Mouse (Mus musculus) intestine, embryonic 16.5 days (tissue): ENCODE results near the gene Thap7. TPM values are rescaled to one million over a fixed set of nuclear protein-coding genes. Genes with fewer than 3 reads are reported as not detected.
A peak's percentile ranks its signal among the peaks of the same experiment; 100 is the strongest.

Experiments used
- ATAC-seq: fragments of 200-750 bp; cut with Nextera tagmentation; 2 replicates; pipeline ENCODE4 v1.8.0; 2017; ENCODE audit warnings: moderate TSS enrichment, moderate library complexity
- H3K27ac ChIP-seq: fragments of 300-500 bp; sonication (generic); 2 replicates; pipeline ENCODE4 v1.5.1; 2014; ENCODE audit warnings: mild to moderate bottlenecking, low read length
- H3K27me3 ChIP-seq: fragments of 300-500 bp; sonication (generic); replicated peaks from 2 replicates; pipeline ENCODE4 v1.6.1; 2014; ENCODE audit warnings: low read length, control low read depth, mixed read lengths; ENCODE audit not compliant: control insufficient read depth, insufficient read depth
- H3K36me3 ChIP-seq: fragments of 300-500 bp; sonication (generic); 2 replicates; pipeline ENCODE4 v1.6.1; 2014; ENCODE audit warnings: low read length, control low read depth; ENCODE audit not compliant: control insufficient read depth, insufficient read depth
- H3K4me1 ChIP-seq: fragments of 300-500 bp; sonication (generic); 2 replicates; pipeline ENCODE4 v1.6.1; 2014; ENCODE audit warnings: low read length, control low read depth, mixed read lengths; ENCODE audit not compliant: control insufficient read depth, insufficient read depth
- H3K4me2 ChIP-seq: fragments of 300-500 bp; sonication (generic); 2 replicates; pipeline ENCODE4 v1.6.1; 2014; ENCODE audit warnings: low read depth, low read length, control low read depth
- H3K4me3 ChIP-seq: fragments of 300-500 bp; sonication (generic); 2 replicates; pipeline ENCODE4 v1.5.1; 2014; ENCODE audit warnings: mild to moderate bottlenecking, low read length
- H3K9ac ChIP-seq: fragments of 300-500 bp; sonication (generic); 2 replicates; pipeline ENCODE4 v1.6.1; 2014; ENCODE audit warnings: low read depth, low read length
- H3K9me3 ChIP-seq: fragments of 300-500 bp; sonication (generic); 2 replicates; pipeline ENCODE4 v1.6.1; 2016; ENCODE audit warnings: low read length, control low read depth; ENCODE audit not compliant: control insufficient read depth
- WGBS: fragments of 180-500 bp; shearing (Covaris S2); extraction: QIAGEN DNeasy Blood & Tissue Kit; methylation state at CpG from one replicate; pipeline ENCODE4 v1.1.7; 2014; 5-methylcytosine and 5-hydroxymethylcytosine counted together
- polyA plus RNA-seq: library from polyadenylated mRNA; unstranded; fragments of >200 nt; fragmentation: Nextera tagmentation; extraction: Ambion mirVana; gene quantifications from 2 replicates; pipeline ENCODE4 v1.2.1, GENCODE M21; 2015

Thap7 gene
- polyA plus RNA-seq: 59.3 and 61.4 TPM in 2 replicates

DNA sequence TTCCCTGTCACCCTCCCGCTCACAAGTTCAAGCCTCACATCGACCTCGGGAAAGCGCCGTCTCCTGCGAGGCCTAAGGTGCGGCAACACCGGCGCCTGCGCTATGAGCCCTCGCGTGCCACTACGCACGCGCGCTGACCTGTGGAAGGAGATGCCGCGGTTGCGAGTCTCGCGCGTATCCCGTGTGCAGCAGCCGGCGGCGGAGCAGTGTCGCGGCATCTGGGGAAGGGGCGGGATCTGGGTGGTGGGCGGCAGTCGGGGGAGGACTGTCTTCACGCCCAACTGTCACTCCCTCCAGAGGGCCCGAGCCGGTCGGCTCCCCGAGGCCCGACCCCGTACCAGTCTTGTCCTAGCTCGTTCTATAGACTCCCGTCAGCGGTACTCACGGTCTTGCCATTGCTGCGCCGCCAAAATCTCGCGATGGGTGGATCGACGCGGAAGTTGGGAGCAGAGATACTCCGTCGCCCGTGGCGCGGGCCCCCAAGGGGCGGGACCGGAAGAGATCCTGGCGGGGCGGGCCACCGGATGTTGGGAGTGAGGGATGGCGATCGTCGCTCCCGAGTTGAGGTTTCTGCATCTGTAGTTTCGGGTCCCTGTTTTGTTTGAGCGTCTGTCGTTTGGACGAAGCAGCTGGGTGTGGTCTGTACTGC, at the start of gene Thap7:
Gene Thap7, minus strand, starts transcription at position 497 of the 649 bp plus-strand sequence.
- H3K9me3 ChIP-seq: no peaks in the 10 kb centered on the region
- peak within 1 kb of the TSS; percentile 97 for H3K27ac ChIP-seq
- peaks cover 17% of the 10 kb centered on the region for H3K36me3 ChIP-seq
- H3K9ac ChIP-seq: peak within 1 kb of the TSS; percentile 93
- peaks cover 19% of the 10 kb centered on the region for H3K4me1 ChIP-seq
- peak within 1 kb of the TSS; percentile 75 for H3K4me3 ChIP-seq
- ATAC-seq: peak; percentile 95
- peak within 1 kb of the TSS; percentile 86 for H3K4me2 ChIP-seq
- under 1% methylated on average over 67 of the region's 67 CpGs for WGBS
- no peaks in the 10 kb centered on the region for H3K27me3 ChIP-seq

DNA sequence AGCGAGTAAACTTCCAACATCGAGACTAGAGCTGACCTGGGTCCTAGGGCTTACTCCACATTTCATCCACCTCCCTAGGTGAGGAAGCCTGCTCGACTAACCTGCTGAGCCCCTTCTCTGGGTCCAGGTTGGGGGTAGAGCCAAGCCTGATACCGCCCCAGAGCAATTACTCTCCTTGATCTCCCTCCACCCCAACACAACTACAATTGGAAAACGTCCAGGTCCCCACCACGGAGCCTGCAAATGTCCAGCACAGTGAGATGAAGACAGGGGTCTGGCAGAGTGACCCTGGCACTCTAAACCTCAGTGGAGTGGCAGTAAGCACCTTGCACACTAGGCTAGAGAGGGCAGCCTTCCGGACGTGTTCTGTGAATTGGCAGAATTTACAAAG, 45.9 kb upstream of the Thap7 start:
- ATAC-seq: no peak
- Histone ChIP-seq H3K36me3 (no peaks in the 10 kb centered on the region), H3K27me3 (peaks cover 6% of the 10 kb centered on the region; the same call in 1 of the 2 replicates), H3K4me2 (peak overlapping the region; percentile 92), H3K4me3 (peak overlapping the region; percentile 73), H3K27ac (0 out of 2 replicates have a peak overlapping the region, but pooled peaks have one; percentile 54), H3K4me1 (peaks cover 7% of the 10 kb centered on the region; the same call in 1 of the 2 replicates), H3K9me3 (no peaks in the 10 kb centered on the region), H3K9ac (peak overlapping the region; percentile 77)
- WGBS: 20% methylated on average over 8 of the region's 8 CpGs

DNA sequence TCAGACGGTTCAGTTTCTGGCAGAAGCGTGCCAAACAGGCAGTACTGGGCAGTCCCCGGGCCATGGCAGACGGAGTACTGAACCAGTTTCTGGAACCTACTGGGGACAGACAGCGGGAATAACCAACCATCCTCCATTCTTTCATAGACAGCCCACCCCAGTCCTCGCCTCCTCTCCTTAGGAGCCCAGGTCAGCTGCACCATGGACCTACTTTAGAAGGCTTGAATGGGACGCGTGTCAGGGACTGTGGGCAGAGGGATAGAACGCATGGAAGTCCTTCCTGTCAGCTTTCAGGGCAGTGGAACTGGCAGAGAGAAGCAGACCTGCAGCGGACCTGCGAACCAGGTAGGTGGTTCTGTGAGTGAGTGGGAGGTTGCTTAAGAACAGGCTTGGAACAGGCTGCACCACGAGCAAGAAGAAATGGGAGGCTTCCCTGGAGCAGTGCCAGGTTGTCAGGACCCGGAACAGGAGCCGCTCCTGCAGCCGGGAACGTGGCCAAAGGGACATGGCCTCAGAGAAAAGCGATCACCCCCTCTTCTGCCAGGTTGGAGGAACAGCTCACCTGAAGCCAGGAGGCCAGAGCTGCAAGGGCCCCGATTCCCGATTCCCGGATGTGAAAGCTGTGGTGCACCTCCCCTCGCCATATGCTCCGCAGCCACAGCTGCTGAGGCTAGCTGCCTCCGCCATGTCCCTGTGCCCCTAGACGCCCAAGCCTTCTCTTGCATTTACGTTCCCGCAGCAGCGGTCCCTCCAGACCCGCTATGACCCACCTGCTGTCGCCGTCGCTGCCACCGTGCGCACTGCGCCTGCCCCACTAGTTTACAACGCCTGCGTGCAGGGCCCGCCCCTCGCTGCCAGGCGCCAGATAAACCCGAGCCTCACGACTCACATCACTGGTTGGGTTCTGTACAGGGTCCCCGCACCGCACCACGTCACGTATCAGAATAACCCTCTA, 45.2 kb upstream of the Thap7 start:
- Histone ChIP-seq H3K36me3 (no peaks in the 10 kb centered on the region), H3K9me3 (no peaks in the 10 kb centered on the region), H3K4me1 (peaks cover 7% of the 10 kb centered on the region; the same call in 1 of the 2 replicates), H3K4me3 (peak overlapping the region; percentile 73), H3K4me2 (peak overlapping the region; percentile 92), H3K27ac (peak overlapping the region; percentile 54; the same call in 1 of the 2 replicates), H3K9ac (peak overlapping the region; percentile 77), H3K27me3 (peaks cover 6% of the 10 kb centered on the region; the same call in 1 of the 2 replicates)
- 14% methylated on average over 45 of the region's 45 CpGs for WGBS
- ATAC-seq: peak; percentile 93

DNA sequence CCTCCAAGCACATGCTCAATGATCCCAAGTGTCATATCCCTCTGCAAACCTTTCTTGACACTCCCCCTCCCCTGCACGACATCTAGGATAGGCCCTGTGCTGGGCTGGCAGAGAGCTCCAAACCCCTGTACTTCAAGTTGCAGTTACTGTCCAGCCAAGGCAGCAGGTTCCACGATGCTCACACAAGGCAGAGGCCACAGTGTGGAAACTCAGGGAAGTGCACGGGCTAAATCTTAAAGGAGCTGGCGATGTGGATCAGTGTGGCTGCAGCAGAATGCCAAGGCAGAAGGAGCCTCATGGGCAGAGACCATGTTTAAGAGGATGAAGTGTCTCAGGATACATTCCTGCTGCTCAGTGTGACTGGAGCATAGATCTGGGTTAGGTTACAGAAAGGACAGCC, 35.2 kb upstream of the Thap7 start:
- Histone ChIP-seq H3K9me3 (no peaks in the 10 kb centered on the region), H3K4me1 (peaks cover 10% of the 10 kb centered on the region), H3K9ac (no peak overlapping the region), H3K27me3 (no peaks in the 10 kb centered on the region), H3K4me3 (no peak overlapping the region), H3K27ac (no peak overlapping the region), H3K4me2 (no peak overlapping the region), H3K36me3 (no peaks in the 10 kb centered on the region)
- no peak for ATAC-seq
- 29% methylated on average over 4 of the region's 4 CpGs for WGBS

DNA sequence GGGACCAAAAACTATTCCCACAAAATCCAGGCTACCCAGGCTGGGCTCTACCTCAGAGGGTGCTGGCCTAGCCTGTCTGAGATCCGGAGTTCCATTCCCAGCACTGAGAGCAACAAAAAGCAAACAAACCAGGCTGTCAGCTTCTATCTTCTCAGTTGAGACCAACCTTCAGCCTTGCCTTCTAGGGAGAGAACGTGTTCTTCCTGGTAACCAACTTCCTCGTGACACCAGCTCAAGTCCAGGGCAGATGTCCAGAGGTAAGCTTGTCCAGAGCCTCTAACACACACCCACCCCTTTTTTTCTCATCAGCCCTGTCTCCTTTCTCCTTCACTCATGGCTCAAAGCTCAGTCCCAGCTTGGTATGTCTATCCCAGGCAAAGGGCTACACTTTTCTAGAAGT, 33.8 kb upstream of the Thap7 start:
- no peak for ATAC-seq
- no peaks in the 10 kb centered on the region for H3K36me3 ChIP-seq
- peaks cover 20% of the 10 kb centered on the region for H3K4me1 ChIP-seq
- H3K27me3 ChIP-seq: no peaks in the 10 kb centered on the region
- H3K9ac ChIP-seq: no peak overlapping the region
- no peaks in the 10 kb centered on the region for H3K9me3 ChIP-seq
- H3K4me2 ChIP-seq: no peak overlapping the region
- H3K4me3 ChIP-seq: no peak overlapping the region
- 51% methylated on average over 3 of the region's 3 CpGs for WGBS
- H3K27ac ChIP-seq: no peak overlapping the region

DNA sequence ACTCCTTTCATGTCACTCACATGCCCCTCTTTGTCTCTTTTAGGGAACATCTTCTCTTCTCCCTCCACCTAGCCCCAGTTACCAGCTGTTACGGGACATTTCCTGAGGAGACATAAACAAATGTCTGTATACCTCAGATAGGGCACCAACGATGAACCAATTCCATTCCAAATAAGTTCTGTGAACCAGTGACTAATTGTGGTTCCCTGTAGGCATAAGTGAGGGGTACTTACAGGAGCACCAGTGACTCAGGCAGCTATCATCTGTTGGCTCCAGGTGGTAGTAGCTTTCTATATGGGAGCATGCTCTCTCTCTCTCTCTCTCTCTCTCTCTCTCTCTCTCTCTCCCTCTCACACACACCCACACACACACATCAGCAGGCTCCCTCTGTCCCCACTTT, 33.3 kb upstream of the Thap7 start:
- H3K36me3 ChIP-seq: no peaks in the 10 kb centered on the region
- WGBS: 47% methylated on average over 2 of the region's 2 CpGs
- H3K27me3 ChIP-seq: no peaks in the 10 kb centered on the region
- no peaks in the 10 kb centered on the region for H3K9me3 ChIP-seq
- no peak for ATAC-seq
- no peak overlapping the region for H3K9ac ChIP-seq
- no peak overlapping the region for H3K4me2 ChIP-seq
- no peak overlapping the region for H3K4me3 ChIP-seq
- H3K4me1 ChIP-seq: peaks cover 23% of the 10 kb centered on the region
- H3K27ac ChIP-seq: no peak overlapping the region

DNA sequence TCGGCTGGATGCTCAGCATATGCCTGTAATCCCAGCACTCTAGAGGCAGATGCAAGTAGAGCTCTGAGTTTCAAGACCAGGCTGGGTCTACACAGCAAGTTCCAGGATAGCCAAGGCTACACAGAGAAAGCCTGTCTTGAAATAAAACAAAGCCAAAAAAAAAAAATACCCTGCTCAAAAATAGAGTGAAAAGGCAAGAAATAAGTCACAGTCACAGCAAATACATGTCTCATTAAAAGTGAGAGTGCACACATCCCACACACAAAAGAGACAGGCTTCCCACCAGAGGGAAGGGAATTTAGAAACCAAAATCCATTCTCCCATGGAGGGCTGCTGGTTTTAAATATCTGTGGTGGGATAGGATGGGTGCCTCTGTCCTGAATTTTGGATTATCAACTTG, 32.6 kb upstream of the Thap7 start:
- H3K4me1 ChIP-seq: peaks cover 30% of the 10 kb centered on the region
- no peaks in the 10 kb centered on the region for H3K36me3 ChIP-seq
- H3K9ac ChIP-seq: no peak overlapping the region
- ATAC-seq: no peak
- no peak overlapping the region for H3K27ac ChIP-seq
- H3K4me3 ChIP-seq: no peak overlapping the region
- WGBS: 45% methylated on average over 1 of the region's 1 CpGs
- H3K4me2 ChIP-seq: no peak overlapping the region
- no peaks in the 10 kb centered on the region for H3K9me3 ChIP-seq
- no peaks in the 10 kb centered on the region for H3K27me3 ChIP-seq

DNA sequence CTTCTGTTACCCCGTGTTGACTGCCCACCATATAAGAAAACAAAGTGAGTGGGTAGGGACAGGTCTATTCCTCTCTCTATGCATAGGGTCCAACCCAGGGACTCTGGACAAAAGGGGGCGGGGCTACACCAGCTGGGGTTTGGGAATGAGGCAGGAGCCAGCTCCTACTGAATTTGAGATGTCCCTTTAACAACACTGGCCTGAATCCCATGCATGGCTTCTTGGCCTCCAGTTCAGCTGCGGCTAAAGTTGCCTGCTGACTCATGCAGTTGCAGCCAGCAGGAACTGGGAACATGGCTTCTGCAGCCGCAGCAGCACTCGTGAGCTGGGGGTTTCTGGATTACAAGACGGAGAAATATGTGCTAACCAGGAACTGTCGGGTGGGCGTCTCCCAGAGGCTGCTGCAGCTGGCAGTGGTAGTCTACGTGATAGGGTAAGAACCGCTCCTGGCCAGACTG, 30.8 kb upstream of the Thap7 start, which contains the start of gene P2rx6:
Gene P2rx6, plus strand, starts transcription at position 135 of the 458 bp plus-strand sequence.
- peak; percentile 43 for ATAC-seq
- peak within 1 kb of the TSS; percentile 52 for H3K9ac ChIP-seq
- no peaks in the 10 kb centered on the region for H3K9me3 ChIP-seq
- H3K4me1 ChIP-seq: peaks cover 35% of the 10 kb centered on the region
- peak within 1 kb of the TSS; percentile 68 for H3K4me2 ChIP-seq
- no peaks in the 10 kb centered on the region for H3K36me3 ChIP-seq
- peak within 1 kb of the TSS; percentile 33 for H3K4me3 ChIP-seq
- peak within 1 kb of the TSS; percentile 65 for H3K27ac ChIP-seq
- 6% methylated on average over 10 of the region's 10 CpGs for WGBS
- H3K27me3 ChIP-seq: no peaks in the 10 kb centered on the region

DNA sequence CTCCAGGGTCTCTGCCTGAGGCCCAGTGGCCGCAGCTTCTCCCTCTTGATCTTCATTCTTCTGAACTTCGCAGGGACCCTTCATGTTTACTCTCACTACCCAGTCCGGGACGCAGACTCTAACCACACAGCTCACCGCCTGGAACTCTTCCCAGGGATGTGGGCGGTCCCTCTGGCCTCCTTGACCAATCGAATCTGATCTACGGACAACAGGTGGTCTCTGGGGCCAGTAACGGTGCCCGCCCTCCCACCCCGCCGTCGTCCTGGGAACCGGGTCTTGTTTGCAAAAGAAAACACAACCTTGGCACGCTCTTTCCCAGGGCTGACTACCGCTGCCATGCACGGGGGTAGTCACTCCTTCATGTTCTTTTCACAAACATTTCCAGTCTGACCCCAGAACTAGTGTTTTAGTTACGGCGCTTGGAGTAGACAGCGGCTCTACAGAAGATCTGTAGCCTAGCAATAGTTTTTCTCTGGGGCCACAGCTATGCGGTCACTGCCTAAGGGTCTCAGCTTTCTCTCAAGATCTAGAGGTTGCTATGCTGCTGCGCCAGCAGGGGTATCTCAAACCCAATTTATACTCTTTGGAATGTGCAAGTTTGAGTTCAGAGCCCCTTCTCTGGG, 30.3 kb upstream of the Thap7 start, which contains the start of gene Lrrc74b:
Gene Lrrc74b, minus strand, starts transcription at position 120 of the 623 bp plus-strand sequence.
- H3K27ac ChIP-seq: peak within 1 kb of the TSS; percentile 65
- no peaks in the 10 kb centered on the region for H3K36me3 ChIP-seq
- H3K27me3 ChIP-seq: no peaks in the 10 kb centered on the region
- peak within 1 kb of the TSS; percentile 33 for H3K4me3 ChIP-seq
- ATAC-seq: peak; percentile 76
- 3% methylated on average over 22 of the region's 22 CpGs for WGBS
- H3K9me3 ChIP-seq: no peaks in the 10 kb centered on the region
- H3K9ac ChIP-seq: peak within 1 kb of the TSS; percentile 52
- H3K4me2 ChIP-seq: peak within 1 kb of the TSS; percentile 68
- peaks cover 35% of the 10 kb centered on the region for H3K4me1 ChIP-seq
